In the genomic region with DNA sequence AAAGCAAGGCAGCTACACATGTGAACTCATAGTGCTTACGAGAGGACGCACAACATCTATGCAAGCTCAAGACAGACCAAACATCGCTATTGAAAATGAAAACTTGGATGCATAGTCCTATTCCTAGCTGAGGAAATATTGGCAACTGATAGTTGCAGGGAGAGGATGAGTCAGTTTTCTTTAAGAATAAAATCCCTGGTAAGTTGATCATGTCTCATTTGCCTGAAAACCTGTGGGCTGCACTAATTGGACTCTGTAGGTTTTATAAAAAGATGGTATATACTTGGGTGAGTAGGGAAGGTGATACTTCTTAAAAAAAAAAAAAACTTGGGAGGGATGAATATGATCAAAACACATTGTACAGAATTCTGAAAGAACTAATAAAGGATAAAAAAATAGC, we compare ENCODE assay signal across 22 mouse cellular contexts.
DNase-seq lines count a peak whose midpoint lies in the region; TF ChIP-seq lines count a peak whose summit lies in the region.
"Had no signal": no experiment of that assay in that cellular context is flagged by ENCODE, and none has a peak within 500 bp of the region (broad histone marks: within the 10 kb centered on the region; RNA-seq: fewer than 3 reads in every experiment).

No protein-coding gene starts in this region.

- TF ChIP-seq POLR2A in cortical plate, adult 2 months (IDR thresholded peaks at IDR 0.05; ENCODE audit: extremely low read depth, insufficient read depth, low read length), result no peak

- H3K36me3 ChIP-seq in forebrain, embryonic 10.5 days (replicated peaks), result no peaks in the 10 kb centered on the region
- H3K36me3 ChIP-seq: heart, embryonic 10.5 days; heart, embryonic 13.5 days had no signal

- H3K27ac ChIP-seq in cortical plate, adult 2 months (ENCODE audit: insufficient read depth, low read length), result peak overlapping the region; percentile 82
- H3K27ac ChIP-seq in forebrain, embryonic 10.5 days, result no peak overlapping the region
- H3K27ac ChIP-seq: heart, adult 2 months; heart, embryonic 10.5 days; heart, embryonic 13.5 days; hindbrain, embryonic 14.5 days; hindbrain, postnatal 0 days had no signal

- 93% methylated on average over 3 of the region's 3 CpGs for WGBS in forebrain, embryonic 10.5 days

- no peak overlapping the region for H3K4me3 ChIP-seq in cortical plate, adult 2 months (ENCODE audit: insufficient read depth, low read length)
- no peak overlapping the region for H3K4me3 ChIP-seq in forebrain, embryonic 10.5 days
- H3K4me3 ChIP-seq: heart, adult 2 months; heart, embryonic 10.5 days; heart, embryonic 13.5 days had no signal

- no peaks in the 10 kb centered on the region for H3K9me3 ChIP-seq in forebrain, embryonic 10.5 days
- H3K9me3 ChIP-seq: heart, embryonic 10.5 days; heart, embryonic 13.5 days had no signal

- peak; percentile 7 for DNase-seq in left cerebral cortex, adult 11 months (ENCODE audit: low spot score)
- no peak for DNase-seq in left cerebral cortex, adult 18-20 months (ENCODE audit: low spot score in 2 of 2)
- peak; percentile 61 for DNase-seq in brain, adult 2 months (ENCODE audit: low read depth, low spot score)
- no peak for DNase-seq in embryo, embryonic 10.5 days (ENCODE audit: low spot score)
- no peak for DNase-seq in forebrain, embryonic 10.5 days (ENCODE audit: extremely low spot score, low spot score)
- DNase-seq: adrenal gland, adult 8-10 months; adrenal gland, postnatal 25 days; cerebellum, adult 11 months; cerebellum, adult 2 months; cerebellum, adult 9-11 months; cerebellum, postnatal 25 days; forebrain, postnatal 0 days; gastrocnemius, postnatal 10 days; gastrocnemius, postnatal 36 days; heart, adult 2 months; heart, postnatal 14 days; heart, postnatal 4 days had no signal

- TF ChIP-seq CTCF in cortical plate, adult 2 months (IDR thresholded peaks at IDR 0.05; ENCODE audit: extremely low read depth, insufficient read depth, low read length), result no peak

- H3K4me1 ChIP-seq in cortical plate, adult 2 months (ENCODE audit: control insufficient read depth, insufficient read depth, low read length), result peaks cover 6% of the 10 kb centered on the region
- no peaks in the 10 kb centered on the region for H3K4me1 ChIP-seq in forebrain, embryonic 10.5 days
- H3K4me1 ChIP-seq: heart, embryonic 10.5 days; heart, embryonic 13.5 days had no signal

- H3K27me3 ChIP-seq in forebrain, embryonic 10.5 days (ENCODE audit: poor library complexity, severe bottlenecking), result no peaks in the 10 kb centered on the region
- H3K27me3 ChIP-seq: heart, embryonic 13.5 days had no signal

Comparison
In these comparisons a context has a peak if more than half of its experiments do, and no peak if none do; other contexts are left out.
1. DNase-seq: peak in left cerebral cortex, adult 11 months (single experiment) and brain, adult 2 months (single experiment); none in left cerebral cortex, adult 18-20 months (0 of 2), embryo, embryonic 10.5 days (single experiment) and forebrain, embryonic 10.5 days (single experiment).